Mouse (Mus musculus): ENCODE results near the gene Gpr15. TPM values are rescaled to one million over a fixed set of nuclear protein-coding genes. Genes with fewer than 3 reads are reported as not detected.

The Gpr15 gene
- polyA plus RNA-seq, 1 experiment from 2014 or later = not detected

GRCm38 (mm10) chr16:58678660-58679059 is 40.2 kb downstream of the Gpr15 start:
- peaks cover 8% of the 10 kb centered on the region for H3K36me3 ChIP-seq (ENCODE audit: control insufficient read depth, insufficient read depth, low read length)
- no peak overlapping the region for H3K4me3 ChIP-seq (ENCODE audit: low read depth, low read length)
- DNase-seq (ENCODE audit: low spot score, missing footprints) (peak; percentile 31), ATAC-seq (ENCODE audit: low FRiP score) (0 out of 2 replicates have a peak, but pooled peaks have one; percentile 19)
- H3K9ac ChIP-seq (ENCODE audit: low read length) = no peak overlapping the region
- no peak overlapping the region for H3K27ac ChIP-seq (ENCODE audit: low read depth, low read length)
- no peaks in the 10 kb centered on the region for H3K9me3 ChIP-seq (ENCODE audit: control insufficient read depth, low read length)
- 82% methylated on average over 7 of the region's 7 CpGs for WGBS
- H3K4me2 ChIP-seq = no peak overlapping the region
- no peaks in the 10 kb centered on the region for H3K4me1 ChIP-seq (ENCODE audit: control insufficient read depth, insufficient read depth, low read length)
- H3K27me3 ChIP-seq (ENCODE audit: control insufficient read depth, insufficient read depth, low read length) = no peaks in the 10 kb centered on the region

GRCm38 (mm10) chr16:58677491-58677890 is 41.4 kb downstream of the Gpr15 start:
- 90% methylated on average over 5 of the region's 5 CpGs for whole genome bisulfite sequencing
- no peak overlapping the region for H3K4me3 ChIP-seq (ENCODE audit: low read depth, low read length)
- H3K9ac ChIP-seq (ENCODE audit: low read length) = no peak overlapping the region
- peaks cover 8% of the 10 kb centered on the region for H3K36me3 ChIP-seq (ENCODE audit: control insufficient read depth, insufficient read depth, low read length)
- no peak overlapping the region for H3K27ac ChIP-seq (ENCODE audit: low read depth, low read length)
- H3K9me3 ChIP-seq (ENCODE audit: control insufficient read depth, low read length) = no peaks in the 10 kb centered on the region
- DNase-seq (ENCODE audit: low spot score, missing footprints) = no peak
- ATAC-seq (ENCODE audit: low FRiP score) = no peak
- H3K4me1 ChIP-seq (ENCODE audit: control insufficient read depth, insufficient read depth, low read length) = no peaks in the 10 kb centered on the region
- no peaks in the 10 kb centered on the region for H3K27me3 ChIP-seq (ENCODE audit: control insufficient read depth, insufficient read depth, low read length)
- H3K4me2 ChIP-seq = no peak overlapping the region

- 93% methylated on average over 3 of the region's 3 CpGs for whole genome bisulfite sequencing
- H3K4me2 ChIP-seq = no peak overlapping the region
- no peak overlapping the region for H3K9ac ChIP-seq (ENCODE audit: low read length)
- peaks cover 8% of the 10 kb centered on the region for H3K36me3 ChIP-seq (ENCODE audit: control insufficient read depth, insufficient read depth, low read length)
- H3K27me3 ChIP-seq (ENCODE audit: control insufficient read depth, insufficient read depth, low read length) = no peaks in the 10 kb centered on the region
- no peak for ATAC-seq (ENCODE audit: low FRiP score)
- H3K27ac ChIP-seq (ENCODE audit: low read depth, low read length) = no peak overlapping the region
- H3K4me1 ChIP-seq (ENCODE audit: control insufficient read depth, insufficient read depth, low read length) = no peaks in the 10 kb centered on the region
- no peaks in the 10 kb centered on the region for H3K9me3 ChIP-seq (ENCODE audit: control insufficient read depth, low read length)
- no peak overlapping the region for H3K4me3 ChIP-seq (ENCODE audit: low read depth, low read length)
- peak; percentile 23 for DNase-seq (ENCODE audit: low spot score, missing footprints)
Measured at GRCm38 (mm10) chr16:58676633-58677032, 42.2 kb downstream of the Gpr15 start.

DNA sequence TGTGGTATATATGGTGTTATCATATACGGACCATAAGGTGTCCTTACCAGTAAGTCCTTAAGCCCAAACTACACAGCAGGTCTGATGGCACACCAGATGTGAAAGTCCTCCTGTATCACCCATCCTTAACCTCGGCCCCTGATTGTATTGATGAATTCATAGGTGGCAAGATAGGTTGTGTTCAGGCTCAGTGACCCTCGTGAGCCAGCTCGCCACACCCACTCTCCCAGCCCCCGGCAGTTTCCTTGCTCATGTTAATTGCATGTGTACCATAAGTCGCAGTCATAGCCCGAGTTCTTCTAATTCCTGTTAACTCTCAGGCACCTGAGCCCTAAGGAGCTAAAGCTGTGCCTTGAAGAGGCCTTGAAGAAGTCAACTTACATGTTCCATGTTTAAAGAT is 42.7 kb downstream of the Gpr15 start:
- 86% methylated on average over 7 of the region's 7 CpGs for whole genome bisulfite sequencing
- H3K27me3 ChIP-seq (ENCODE audit: control insufficient read depth, insufficient read depth, low read length) = no peaks in the 10 kb centered on the region
- DNase-seq (ENCODE audit: low spot score, missing footprints) = peak; percentile 57
- H3K9me3 ChIP-seq (ENCODE audit: control insufficient read depth, low read length) = no peaks in the 10 kb centered on the region
- no peaks in the 10 kb centered on the region for H3K4me1 ChIP-seq (ENCODE audit: control insufficient read depth, insufficient read depth, low read length)
- no peak overlapping the region for H3K4me2 ChIP-seq
- no peak for ATAC-seq (ENCODE audit: low FRiP score)
- no peak overlapping the region for H3K9ac ChIP-seq (ENCODE audit: low read length)
- H3K27ac ChIP-seq (ENCODE audit: low read depth, low read length) = no peak overlapping the region
- H3K36me3 ChIP-seq (ENCODE audit: control insufficient read depth, insufficient read depth, low read length) = peaks cover 8% of the 10 kb centered on the region
- no peak overlapping the region for H3K4me3 ChIP-seq (ENCODE audit: low read depth, low read length)

DNA sequence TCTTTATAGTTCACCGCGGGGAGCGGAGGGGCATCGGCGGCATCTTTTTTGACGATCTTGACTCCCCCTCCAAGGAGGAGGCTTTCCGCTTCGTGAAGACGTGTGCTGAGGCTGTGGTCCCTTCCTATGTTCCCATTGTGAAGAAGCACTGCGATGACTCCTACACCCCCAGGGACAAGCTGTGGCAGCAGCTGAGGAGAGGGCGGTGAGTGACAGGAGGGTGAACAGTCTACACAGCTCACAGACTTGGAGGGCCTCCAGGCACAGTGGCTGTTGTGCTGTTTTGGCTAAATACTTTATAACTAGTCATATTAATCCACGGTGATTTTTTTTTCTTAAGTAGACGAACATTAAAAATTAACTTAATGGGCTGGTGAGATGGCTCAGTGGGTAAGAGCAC is 43.6 kb downstream of the Gpr15 start:
- H3K4me3 ChIP-seq (ENCODE audit: low read depth, low read length) = no peak overlapping the region
- peaks cover 8% of the 10 kb centered on the region for H3K36me3 ChIP-seq (ENCODE audit: control insufficient read depth, insufficient read depth, low read length)
- H3K27ac ChIP-seq (ENCODE audit: low read depth, low read length) = no peak overlapping the region
- no peak for ATAC-seq (ENCODE audit: low FRiP score)
- H3K9ac ChIP-seq (ENCODE audit: low read length) = no peak overlapping the region
- 93% methylated on average over 13 of the region's 13 CpGs for WGBS
- peak; percentile 75 for DNase-seq (ENCODE audit: low spot score, missing footprints)
- no peak overlapping the region for H3K4me2 ChIP-seq
- no peaks in the 10 kb centered on the region for H3K9me3 ChIP-seq (ENCODE audit: control insufficient read depth, low read length)
- no peaks in the 10 kb centered on the region for H3K4me1 ChIP-seq (ENCODE audit: control insufficient read depth, insufficient read depth, low read length)
- H3K27me3 ChIP-seq (ENCODE audit: control insufficient read depth, insufficient read depth, low read length) = no peaks in the 10 kb centered on the region

DNA sequence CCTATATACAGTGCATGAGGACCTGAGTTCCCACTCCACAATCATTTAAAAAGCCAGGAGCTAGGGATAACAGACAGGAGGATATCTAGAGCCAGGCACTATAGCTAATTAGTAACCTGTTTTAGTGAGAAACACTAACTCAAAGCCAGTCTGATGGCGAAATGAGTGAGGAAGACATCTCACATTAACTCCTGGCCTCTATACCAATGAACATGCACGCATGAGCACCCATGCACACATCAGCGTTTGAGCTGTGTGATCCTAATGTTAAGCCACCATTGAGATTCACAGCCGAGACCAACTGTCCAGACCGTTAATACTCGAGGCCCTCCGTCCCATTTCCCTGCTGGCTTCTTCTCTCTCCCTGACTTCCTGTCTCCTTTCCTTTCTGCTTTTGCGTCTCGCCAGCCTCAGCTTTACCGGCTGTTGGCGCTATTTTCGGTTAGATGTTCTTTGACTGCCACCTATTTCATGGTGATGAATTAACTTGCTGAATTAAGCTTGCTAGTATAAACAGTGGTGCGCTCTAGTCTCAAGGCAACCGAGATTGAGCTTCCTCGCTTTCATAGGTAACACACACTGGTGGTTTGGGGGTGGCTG is 45.0 kb downstream of the Gpr15 start:
- DNase-seq (ENCODE audit: low spot score, missing footprints) (no peak), ATAC-seq (ENCODE audit: low FRiP score) (no peak)
- Histone ChIP-seq H3K4me2 (no peak overlapping the region), H3K4me3 (ENCODE audit: low read depth, low read length) (no peak overlapping the region), H3K4me1 (ENCODE audit: control insufficient read depth, insufficient read depth, low read length) (peaks cover 2% of the 10 kb centered on the region; the same call in 1 of the 2 replicates), H3K9me3 (ENCODE audit: control insufficient read depth, low read length) (no peaks in the 10 kb centered on the region), H3K27me3 (ENCODE audit: control insufficient read depth, insufficient read depth, low read length) (no peaks in the 10 kb centered on the region), H3K36me3 (ENCODE audit: control insufficient read depth, insufficient read depth, low read length) (peaks cover 8% of the 10 kb centered on the region), H3K9ac (ENCODE audit: low read length) (no peak overlapping the region), H3K27ac (ENCODE audit: low read depth, low read length) (no peak overlapping the region)
- 93% methylated on average over 15 of the region's 15 CpGs for WGBS

- DNase-seq (ENCODE audit: low spot score, missing footprints) (peak; percentile 61), ATAC-seq (ENCODE audit: low FRiP score) (no peak)
- H3K4me2 ChIP-seq = no peak overlapping the region
- H3K9ac ChIP-seq (ENCODE audit: low read length) = no peak overlapping the region
- no peak overlapping the region for H3K4me3 ChIP-seq (ENCODE audit: low read depth, low read length)
- no peaks in the 10 kb centered on the region for H3K27me3 ChIP-seq (ENCODE audit: control insufficient read depth, insufficient read depth, low read length)
- H3K36me3 ChIP-seq (ENCODE audit: control insufficient read depth, insufficient read depth, low read length) = peaks cover 8% of the 10 kb centered on the region
- no peak overlapping the region for H3K27ac ChIP-seq (ENCODE audit: low read depth, low read length)
- H3K4me1 ChIP-seq (ENCODE audit: control insufficient read depth, insufficient read depth, low read length) = peaks cover 2% of the 10 kb centered on the region; the same call in 1 of the 2 replicates
- H3K9me3 ChIP-seq (ENCODE audit: control insufficient read depth, low read length) = no peaks in the 10 kb centered on the region
- 93% methylated on average over 13 of the region's 13 CpGs for WGBS
Measured at GRCm38 (mm10) chr16:58672396-58672795, 46.5 kb downstream of the Gpr15 start.

- Histone ChIP-seq H3K4me3 (ENCODE audit: low read depth, low read length) (peak overlapping the region; percentile 86), H3K4me2 (peak overlapping the region; percentile 84), H3K27ac (ENCODE audit: low read depth, low read length) (no peak overlapping the region), H3K9ac (ENCODE audit: low read length) (no peak overlapping the region), H3K36me3 (ENCODE audit: control insufficient read depth, insufficient read depth, low read length) (peaks cover 8% of the 10 kb centered on the region), H3K4me1 (ENCODE audit: control insufficient read depth, insufficient read depth, low read length) (peaks cover 2% of the 10 kb centered on the region; the same call in 1 of the 2 replicates), H3K27me3 (ENCODE audit: control insufficient read depth, insufficient read depth, low read length) (no peaks in the 10 kb centered on the region), H3K9me3 (ENCODE audit: control insufficient read depth, low read length) (no peaks in the 10 kb centered on the region)
- WGBS = 75% methylated on average over 8 of the region's 8 CpGs
- no peak for ATAC-seq (ENCODE audit: low FRiP score)
- peak; percentile 75 for DNase-seq (ENCODE audit: low spot score, missing footprints)
Measured at GRCm38 (mm10) chr16:58671212-58671985, 47.5 kb downstream of the Gpr15 start.

GRCm38 (mm10) chr16:58670643-58671042 is 48.2 kb downstream of the Gpr15 start:
- DNase-seq (ENCODE audit: low spot score, missing footprints) (no peak), ATAC-seq (ENCODE audit: low FRiP score) (no peak; the same call in 1 of the 2 replicates)
- Histone ChIP-seq H3K27me3 (ENCODE audit: control insufficient read depth, insufficient read depth, low read length) (no peaks in the 10 kb centered on the region), H3K4me3 (ENCODE audit: low read depth, low read length) (peak overlapping the region; percentile 86), H3K9ac (ENCODE audit: low read length) (peak overlapping the region; percentile 79), H3K4me1 (ENCODE audit: control insufficient read depth, insufficient read depth, low read length) (peaks cover 2% of the 10 kb centered on the region; the same call in 1 of the 2 replicates), H3K36me3 (ENCODE audit: control insufficient read depth, insufficient read depth, low read length) (peaks cover 8% of the 10 kb centered on the region), H3K27ac (ENCODE audit: low read depth, low read length) (no peak overlapping the region), H3K4me2 (peak overlapping the region; percentile 84), H3K9me3 (ENCODE audit: control insufficient read depth, low read length) (no peaks in the 10 kb centered on the region)
- WGBS = under 1% methylated on average over 25 of the region's 25 CpGs
